Mouse (Mus musculus) testis, postnatal 10 days (tissue): ENCODE measurements around the gene Zc2hc1c.

Experiments
- DNase-seq: peaks from one replicate; pipeline ENCODE4 v3.0.0; 2021; ENCODE audit warnings: low spot score

The Zc2hc1c gene

GRCm38 (mm10) chr12:85339243-85339729 lies 50.9 kb downstream of the Zc2hc1c start, which contains the start of gene Nek9:
Gene Nek9, minus strand, starts transcription at chr12:85339362.
- DNase-seq: peak; percentile 94

- no peak for DNase-seq
Measured at GRCm38 (mm10) chr12:85339947-85340346, 51.6 kb downstream of the Zc2hc1c start.

DNA sequence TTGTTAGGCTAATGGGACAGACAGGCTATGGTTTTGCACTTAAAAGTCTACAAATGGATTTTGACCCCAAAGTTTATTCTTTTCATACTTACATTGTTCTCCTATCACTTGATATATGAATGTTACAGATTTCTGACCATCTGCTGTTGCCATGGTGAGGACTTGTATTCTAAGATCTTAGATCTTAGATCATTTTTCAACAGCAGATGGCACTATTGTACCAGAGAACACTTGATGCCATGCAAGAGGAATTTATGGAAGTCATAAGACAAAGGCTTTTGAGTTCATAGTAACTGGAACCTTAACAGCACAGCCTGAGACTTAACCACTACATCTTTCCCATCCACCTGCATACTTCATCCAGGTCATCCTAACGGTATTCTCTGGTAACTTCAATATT lies 52.7 kb downstream of the Zc2hc1c start:
- no peak for DNase-seq

GRCm38 (mm10) chr12:85342310-85342709 lies 53.9 kb downstream of the Zc2hc1c start:
- no peak for DNase-seq

- DNase-seq: no peak
Measured at GRCm38 (mm10) chr12:85344252-85344651, 55.9 kb downstream of the Zc2hc1c start.

DNA sequence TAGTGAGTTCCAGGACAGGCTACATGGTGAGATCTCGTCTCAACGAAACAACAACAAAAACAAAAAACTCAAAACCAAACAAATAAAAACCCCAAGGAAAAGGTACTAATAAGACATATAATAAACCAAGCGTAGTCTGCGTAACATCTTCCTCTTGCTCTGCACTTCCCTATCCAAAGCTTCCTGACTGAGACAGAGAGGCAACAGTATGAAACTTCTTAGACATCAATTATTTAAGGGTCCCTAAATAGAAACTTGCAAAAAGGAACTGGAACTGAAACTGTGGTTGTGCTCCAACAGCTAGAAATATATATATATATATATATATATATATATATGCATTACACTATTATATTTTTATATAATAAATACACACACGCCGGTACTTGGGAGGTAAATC lies 57.2 kb downstream of the Zc2hc1c start:
- DNase-seq: no peak

- no peak for DNase-seq
Measured at GRCm38 (mm10) chr12:85346374-85346773, 58.0 kb downstream of the Zc2hc1c start.

- no peak for DNase-seq
Measured at GRCm38 (mm10) chr12:85347196-85347595, 58.8 kb downstream of the Zc2hc1c start.

DNA sequence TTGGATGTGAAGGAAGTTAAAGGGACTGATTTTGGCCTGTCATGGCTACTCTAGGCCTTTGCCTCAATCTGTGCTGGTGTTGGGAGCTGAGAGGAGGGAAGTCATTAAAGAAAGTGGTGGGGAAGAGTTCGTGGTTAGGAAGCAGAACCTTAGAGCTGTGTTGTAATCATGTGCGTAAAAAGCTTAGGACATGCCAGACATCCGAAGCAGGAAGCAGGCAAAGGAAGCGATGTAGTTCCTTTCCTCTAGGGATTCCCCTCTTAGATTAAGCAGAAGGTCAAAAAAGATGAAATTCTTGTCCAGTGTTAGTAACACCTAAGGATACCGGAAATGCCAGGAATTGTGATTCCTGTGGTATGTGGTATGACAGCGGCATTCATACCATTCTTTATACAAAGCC lies 59.9 kb downstream of the Zc2hc1c start:
- DNase-seq: no peak
